Mouse (Mus musculus) embryo, embryonic 11 days (tissue): ENCODE measurements at regions not wholly inside any gene's neighbourhood (a gene's known extent, or its start where the extent isn't known, plus 50 kb on each side); places are given as distances from the start of the nearest gene placed in this dataset.

ENCODE experiments used
- DNase-seq: peaks from one replicate; pipeline ENCODE4 v3.0.0-alpha.2; 2015

- no peak for DNase-seq
These were observed 366.3 kb upstream of the Prickle1 start for GRCm38 (mm10) chr15:93961950-93962349.

DNA sequence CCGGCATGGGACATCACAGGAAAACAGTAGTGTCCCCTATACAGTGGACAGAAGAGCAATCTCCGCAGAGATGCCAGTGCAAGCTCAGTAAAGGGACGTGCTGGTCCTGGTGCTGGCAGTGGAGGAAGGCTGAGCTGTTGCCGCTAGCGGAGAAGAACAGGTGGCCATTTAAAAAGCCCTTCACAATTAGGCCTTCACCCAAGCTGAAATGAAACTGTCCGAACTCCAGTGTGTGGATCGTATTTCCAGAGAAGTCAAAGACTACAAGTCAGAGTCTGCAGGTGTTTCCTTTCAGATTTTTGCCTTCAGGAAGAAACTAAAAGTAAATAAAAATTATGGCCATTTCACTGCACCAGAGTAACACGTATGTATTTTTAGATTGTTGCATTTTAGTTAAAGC is 364.2 kb upstream of the Prickle1 start:
- no peak for DNase-seq

DNA sequence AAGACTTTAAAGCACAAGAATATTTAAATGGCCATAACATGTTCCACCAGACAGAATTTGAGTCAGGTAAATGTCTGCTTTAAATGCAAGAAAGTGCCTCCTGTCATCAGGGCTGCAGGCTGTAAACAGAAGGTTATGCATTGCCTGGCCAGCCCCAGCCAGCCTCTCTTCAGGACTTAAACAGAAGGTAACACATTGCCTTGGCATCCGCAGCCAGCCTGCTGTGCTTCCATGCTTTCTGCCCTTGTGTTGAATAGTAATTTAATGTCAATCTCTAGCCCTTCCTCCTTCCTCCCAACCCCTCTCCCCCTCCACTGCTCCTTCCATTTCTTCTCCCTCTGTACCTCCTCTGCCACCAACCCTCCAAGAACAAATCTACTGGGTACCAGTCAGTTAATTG is 362.4 kb upstream of the Prickle1 start:
- DNase-seq = no peak

DNA sequence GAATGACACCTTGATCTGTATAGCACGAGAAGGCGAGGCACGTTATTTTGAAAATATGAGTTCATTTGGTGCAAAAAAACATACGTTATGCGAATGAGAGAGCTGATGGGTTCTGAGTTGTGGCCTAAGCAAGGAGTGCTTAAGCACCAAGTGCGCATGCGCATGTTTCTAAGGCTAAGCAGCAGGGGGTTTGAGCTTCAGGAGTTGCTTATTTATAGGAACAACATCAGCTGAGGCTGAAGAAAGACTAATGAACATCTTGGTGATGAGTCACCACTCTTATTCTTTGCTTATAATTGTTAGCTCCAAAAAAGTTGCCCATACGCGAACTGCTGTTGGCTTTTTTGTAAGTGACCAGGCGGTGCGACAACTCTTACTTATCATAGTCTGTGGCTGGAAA is 361.1 kb upstream of the Prickle1 start:
- no peak for DNase-seq

DNA sequence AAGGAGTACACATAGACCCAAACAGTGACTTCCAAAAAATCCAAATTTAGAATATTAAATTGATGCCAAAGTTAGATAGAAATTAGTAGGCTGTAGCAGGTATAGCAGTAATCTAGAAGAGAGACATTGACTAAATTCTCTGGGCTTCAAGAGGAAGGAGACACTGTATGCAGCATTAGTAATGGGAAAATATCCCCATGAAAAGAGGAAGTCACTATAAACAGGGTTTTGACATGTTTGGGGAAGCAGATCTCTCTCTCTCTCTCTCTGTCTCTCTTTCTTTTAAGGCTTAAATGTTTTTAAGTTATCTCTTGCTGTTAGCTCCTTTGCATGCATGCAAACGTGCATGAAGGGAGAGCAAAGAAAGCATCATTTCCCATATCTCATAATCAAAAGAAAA is 357.9 kb upstream of the Prickle1 start:
- DNase-seq = no peak

- DNase-seq = no peak
These were observed 354.8 kb upstream of the Prickle1 start for GRCm38 (mm10) chr15:93950441-93950840.

DNA sequence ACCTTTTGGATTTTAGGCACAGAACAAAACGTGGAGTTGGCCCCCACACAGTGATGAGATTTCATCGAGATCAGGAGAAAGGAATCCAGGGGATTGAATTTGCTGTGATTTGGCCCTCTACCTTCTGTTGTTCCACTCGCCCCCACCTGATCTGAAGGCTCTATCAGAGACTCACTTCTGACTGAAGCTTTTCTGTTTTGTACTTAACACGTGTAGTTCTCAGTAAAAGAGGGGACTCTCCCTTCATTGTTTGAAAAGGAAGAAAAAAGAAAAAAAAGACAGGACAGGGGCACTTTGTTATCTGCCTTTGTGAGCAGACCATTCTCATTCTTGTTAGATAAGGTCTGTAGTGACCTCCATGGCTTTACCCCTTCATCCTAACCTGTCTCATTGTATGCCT is 353.2 kb upstream of the Prickle1 start:
- DNase-seq = no peak

DNA sequence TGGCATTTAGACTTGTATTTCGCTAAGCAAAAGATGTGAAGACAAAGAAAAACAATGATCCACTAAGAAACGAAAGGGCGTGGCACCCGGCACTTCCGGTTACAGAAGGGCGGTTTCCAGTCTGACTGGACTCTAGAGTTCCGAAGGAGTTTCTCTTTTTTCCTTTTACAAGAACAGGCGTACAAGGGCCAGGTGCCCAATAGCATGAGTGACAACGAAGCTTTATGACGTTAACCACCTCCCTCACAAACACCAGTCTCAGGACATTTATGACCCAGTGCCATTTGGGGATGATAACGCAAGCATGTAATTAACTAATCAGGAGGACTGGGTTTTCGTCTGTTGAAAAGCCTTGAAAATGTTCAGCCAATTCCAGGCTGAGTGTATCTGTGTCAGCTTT is 347.9 kb upstream of the Prickle1 start:
- no peak for DNase-seq

GRCm38 (mm10) chr15:93932971-93933496 is 337.3 kb upstream of the Prickle1 start:
- DNase-seq = no peak

GRCm38 (mm10) chr15:93926842-93927241 is 331.2 kb upstream of the Prickle1 start:
- no peak for DNase-seq

- no peak for DNase-seq
These were observed 330.6 kb upstream of the Prickle1 start for GRCm38 (mm10) chr15:93926262-93926661.

DNA sequence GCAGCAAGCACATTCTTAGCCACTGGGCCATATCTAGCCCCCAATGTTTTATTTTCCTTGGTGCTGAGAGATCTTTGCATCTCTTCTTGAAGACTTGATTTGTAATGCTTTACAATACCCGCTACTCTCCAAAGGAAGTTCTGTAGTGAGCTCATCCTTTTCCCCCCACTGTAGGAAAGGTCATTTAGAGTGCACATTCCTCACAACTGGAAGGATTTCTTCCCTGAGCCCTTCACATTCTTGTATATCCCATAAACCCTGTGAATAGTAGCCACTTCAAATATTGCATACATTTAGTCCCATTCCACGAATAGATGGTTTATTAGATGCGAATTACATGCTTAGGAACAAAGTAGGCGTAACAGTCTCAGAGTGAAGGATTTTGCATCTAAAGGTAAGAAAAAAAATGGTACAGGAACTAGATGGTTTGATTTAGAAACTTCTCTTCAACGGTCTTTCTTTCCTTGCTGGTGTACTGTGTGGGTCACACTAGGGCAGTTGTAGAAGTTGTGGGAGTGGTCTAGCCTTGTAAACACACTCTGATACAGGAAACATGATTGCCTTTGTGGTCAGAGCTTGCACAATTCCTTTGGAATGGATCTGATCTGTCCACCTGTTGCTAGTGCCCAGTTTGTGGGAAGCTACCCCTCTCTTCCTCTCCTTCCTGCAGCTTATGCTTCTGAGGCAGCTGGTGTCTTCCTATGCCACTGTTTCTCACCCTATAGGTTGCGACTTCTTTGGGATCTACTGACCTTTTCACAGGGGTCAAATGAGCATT is 326.0 kb upstream of the Prickle1 start:
- DNase-seq = no peak

GRCm38 (mm10) chr15:93920996-93921395 is 325.3 kb upstream of the Prickle1 start:
- DNase-seq = no peak

DNA sequence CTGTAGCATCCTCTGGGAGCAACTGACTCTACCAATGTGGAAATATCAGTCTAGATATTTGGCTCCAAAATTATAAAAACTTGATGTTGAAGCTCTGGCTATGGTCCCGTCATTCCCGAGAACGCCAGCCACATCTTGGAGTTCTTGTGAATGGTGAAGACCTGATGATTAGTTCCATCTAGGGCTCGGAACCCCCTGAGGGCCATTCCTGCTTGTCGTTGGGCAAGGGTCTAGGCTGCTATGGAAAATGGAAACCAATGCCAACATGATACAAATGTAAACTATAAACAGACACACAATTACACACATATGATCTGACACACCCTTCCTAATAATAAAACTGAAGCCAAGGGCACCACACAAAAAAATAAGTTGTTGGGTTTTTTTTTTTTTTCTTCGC is 323.9 kb upstream of the Prickle1 start:
- no peak for DNase-seq

- DNase-seq = no peak
These were observed 321.2 kb upstream of the Prickle1 start for GRCm38 (mm10) chr15:93916856-93917255.

- DNase-seq = no peak
These were observed 317.8 kb upstream of the Prickle1 start for GRCm38 (mm10) chr15:93913462-93913861.

- no peak for DNase-seq
These were observed 317.4 kb upstream of the Prickle1 start for GRCm38 (mm10) chr15:93913041-93913440.

DNA sequence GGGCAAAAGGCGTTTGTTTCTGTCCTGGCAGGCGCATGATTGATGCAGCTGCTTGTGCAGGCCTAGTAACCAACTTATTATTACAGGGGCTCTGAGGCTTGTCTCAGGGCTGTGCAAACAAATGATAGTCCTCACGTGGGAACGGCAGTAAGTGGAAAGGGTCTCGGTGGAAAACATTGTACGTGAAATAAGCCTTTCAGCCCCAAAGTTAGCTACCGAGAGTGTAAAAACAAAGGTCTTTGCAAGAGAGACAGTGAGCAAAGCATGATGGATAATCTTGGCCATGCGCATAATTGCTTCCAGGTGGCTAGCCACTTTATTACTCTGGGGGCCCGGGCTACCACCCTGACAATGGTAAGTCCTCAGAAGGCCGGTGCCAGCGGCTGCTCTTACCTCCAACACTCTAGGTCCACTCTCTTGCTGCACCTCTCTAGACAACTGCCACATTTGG is 315.3 kb upstream of the Prickle1 start:
- peak; percentile 81 for DNase-seq

DNA sequence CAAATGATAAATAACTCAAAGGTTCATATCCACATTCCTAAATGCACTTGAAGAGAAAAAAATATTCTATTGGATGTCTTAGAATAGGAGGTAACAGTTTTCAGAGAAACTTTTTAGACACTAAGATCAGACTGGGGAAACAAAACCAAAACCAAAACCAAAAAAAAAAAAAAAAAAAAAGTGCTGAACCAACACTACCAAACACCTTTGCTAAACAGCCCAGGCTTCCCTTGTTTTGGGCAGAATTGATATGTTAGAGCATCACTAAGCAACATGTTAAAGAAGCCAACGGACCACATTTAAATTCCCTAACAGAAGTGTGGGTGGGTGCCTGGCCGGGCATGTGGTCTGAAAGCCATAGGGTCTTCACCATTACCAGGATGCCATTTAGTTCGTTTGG is 314.5 kb upstream of the Prickle1 start:
- DNase-seq = no peak

DNA sequence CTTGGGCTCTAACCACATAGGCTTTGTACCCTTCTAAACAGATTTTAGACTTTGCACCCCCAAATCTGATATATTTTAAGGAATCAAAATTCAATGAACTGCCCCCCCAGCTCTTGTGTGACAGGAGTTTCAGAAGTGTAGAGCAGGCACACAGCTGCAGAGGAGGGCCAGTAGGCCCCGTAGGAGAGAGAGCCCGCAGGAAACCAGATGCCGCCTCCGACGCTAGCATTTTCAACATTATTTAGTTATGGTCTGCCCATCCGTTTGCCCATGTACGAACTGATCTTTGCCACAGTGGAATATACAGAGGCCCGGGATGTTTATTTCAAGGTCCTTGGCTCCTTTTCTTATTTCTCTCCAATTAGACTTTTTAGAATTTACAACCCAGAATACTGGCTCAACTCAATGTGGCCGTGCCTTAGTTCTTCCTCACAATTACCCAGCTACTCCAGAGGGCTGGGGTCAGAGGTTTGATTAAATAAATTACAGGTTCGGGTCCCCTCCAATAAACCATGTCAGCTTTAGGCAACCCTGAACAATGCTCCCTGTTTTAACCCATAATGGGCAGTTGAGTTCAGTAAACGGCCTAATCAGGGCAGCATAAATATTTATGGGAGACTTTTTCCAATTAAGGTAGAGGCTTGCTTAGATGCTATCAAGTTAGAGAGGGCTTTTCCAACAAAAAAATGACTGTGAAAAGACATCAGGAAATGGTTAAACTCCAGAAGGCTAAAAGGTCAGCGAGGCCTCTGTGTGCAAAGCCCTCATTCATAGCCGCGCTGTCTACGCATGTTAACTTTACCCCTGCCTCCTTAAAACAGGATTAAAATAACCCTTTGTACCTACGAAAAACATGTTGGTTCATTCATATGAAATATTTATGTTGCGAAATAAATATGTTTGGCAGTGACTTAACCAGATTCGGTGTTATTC is 308.2 kb upstream of the Prickle1 start:
- peak; percentile 76 for DNase-seq

GRCm38 (mm10) chr15:93882826-93883225 is 287.1 kb upstream of the Prickle1 start:
- no peak for DNase-seq

DNA sequence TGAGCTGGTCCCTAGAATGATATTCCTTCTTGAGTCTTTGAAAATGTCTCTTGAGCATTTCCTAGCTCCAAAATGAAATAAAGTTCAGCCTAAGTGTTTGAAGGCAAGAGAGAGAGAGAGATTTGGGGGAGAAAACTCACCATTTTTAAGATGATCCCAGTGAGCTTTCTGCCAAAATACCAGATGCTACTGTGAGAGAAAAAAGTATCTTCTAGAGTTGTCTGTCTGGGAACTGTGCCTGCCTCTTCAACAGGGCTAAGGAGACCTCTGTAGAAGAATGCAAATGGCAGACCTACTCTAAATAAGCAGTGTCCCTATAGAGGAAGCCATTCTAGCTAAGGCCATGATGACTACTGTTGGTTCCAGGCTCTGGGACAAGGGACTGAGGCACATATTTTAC is 285.6 kb upstream of the Prickle1 start:
- DNase-seq = no peak

- no peak for DNase-seq
These were observed 284.6 kb upstream of the Prickle1 start for GRCm38 (mm10) chr15:93880302-93880701.

DNA sequence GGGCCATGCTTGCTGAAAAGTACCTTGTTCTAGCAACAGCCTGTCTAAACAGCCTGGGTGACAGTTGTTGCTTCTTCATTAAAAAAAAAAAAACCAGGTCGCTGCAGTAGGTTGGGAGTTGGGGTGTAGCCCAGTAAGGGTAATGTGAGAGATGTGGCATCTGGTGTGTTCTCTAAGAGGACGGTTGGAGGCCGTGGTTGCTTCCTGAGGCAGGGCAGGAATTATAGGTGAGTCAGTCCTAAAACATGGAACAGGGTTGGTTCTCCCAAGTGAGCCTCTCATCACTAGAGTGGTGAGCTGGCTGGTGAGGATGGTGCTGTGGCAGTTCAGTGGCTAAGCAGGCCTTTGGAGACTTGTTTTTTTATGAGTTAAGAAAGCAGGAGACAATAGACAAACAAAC is 283.3 kb upstream of the Prickle1 start:
- no peak for DNase-seq
